In the genomic region with DNA sequence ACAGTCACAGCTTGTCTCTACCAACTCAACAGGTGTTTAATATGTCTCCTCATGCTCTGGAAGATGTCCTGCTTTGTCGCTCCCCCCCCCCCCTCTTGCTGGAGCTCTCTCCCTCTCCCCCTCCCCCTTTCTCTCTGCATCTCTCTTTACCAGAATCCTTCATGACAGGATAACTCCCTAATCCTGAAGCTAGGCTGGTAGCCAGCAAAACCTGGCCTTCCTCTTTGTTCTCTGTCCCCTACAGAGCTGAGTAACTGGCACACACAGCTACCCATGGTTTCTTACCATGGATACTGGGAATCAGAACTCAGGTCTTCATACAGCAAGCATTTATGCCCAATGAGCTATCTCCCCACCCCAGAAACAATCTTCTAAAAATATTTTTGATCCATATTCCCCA, we compare ENCODE assay signal across 7 mouse cellular contexts.
"Had no signal": no experiment of that assay in that cellular context is flagged by ENCODE, and none has a peak within 500 bp of the region (broad histone marks: within the 10 kb centered on the region; RNA-seq: fewer than 3 reads in every experiment).

No protein-coding gene starts in this region.

- DNase-seq: kidney, postnatal 36 days; layer of hippocampus, adult 9-11 months; layer of hippocampus, postnatal 36 days; lung, adult 18-20 months; right cerebral cortex, postnatal 14 days; thymus, adult 2 months; thymus, postnatal 25 days had no signal
